Mouse (Mus musculus): ENCODE data around the gene Igfbp5.

- TF ChIP-seq CTCF (IDR thresholded peaks at IDR 0.05; ENCODE audit: borderline replicate concordance, extremely low read depth, insufficient read depth, insufficient read length) (no peak), POLR2A (IDR thresholded peaks at IDR 0.05; ENCODE audit: borderline replicate concordance, extremely low read depth, insufficient read depth, insufficient read length, poor library complexity, severe bottlenecking) (no peak)
These were observed 19.0 kb downstream of the Igfbp5 start for GRCm38 (mm10) chr1:72855729-72856128.

Data from brain, embryonic 14.5 days (tissue).